Mouse (Mus musculus): Measurements from ENCODE around the gene Rps27l. TPM values are rescaled to one million over a fixed set of nuclear protein-coding genes. Genes with fewer than 3 reads are reported as not detected.

The Rps27l gene
- polyA plus RNA-seq, 1 experiment, result 1,028 TPM

DNA sequence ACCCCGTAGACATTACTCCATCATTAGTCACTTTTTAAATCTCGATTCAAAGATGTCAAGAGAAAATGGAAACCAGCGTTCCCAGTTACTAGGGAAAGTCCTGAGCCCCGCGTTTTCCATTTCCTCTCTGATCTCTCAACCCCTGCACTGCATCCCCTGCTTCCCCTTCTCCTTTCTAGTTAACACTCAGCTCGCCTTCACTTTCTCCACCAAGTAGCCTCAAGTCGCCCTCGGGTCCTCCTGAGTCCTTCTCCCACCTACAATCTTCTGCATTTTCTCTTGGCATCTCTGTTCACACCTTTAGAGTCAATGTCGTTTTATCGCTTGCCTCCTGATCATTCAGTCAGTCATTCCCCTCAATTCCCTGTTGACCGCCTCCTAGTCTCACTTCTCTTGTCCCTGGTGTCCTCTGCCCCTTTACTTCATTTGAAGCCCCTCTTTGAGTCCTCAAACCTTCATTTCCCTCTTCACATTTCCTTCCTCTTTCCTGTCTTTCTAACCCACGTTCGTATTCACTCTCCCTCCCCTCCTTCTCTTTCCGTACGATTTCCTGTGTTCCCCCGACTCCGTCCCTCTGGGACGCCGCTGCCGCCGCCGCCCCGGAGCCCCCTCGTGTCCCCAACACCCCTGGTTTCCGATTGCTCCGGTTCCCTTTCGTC is 27.1 kb upstream of the Rps27l start:
- Histone ChIP-seq H3K36me3 (ENCODE audit: control insufficient read depth, insufficient read depth) (no peaks in the 10 kb centered on the region), H3K27me3 (ENCODE audit: control insufficient read depth, insufficient read depth, insufficient read length) (no peaks in the 10 kb centered on the region), H3K79me2 (ENCODE audit: control insufficient read depth, insufficient read depth) (peaks cover 50% of the 10 kb centered on the region), H3K79me3 (ENCODE audit: low read depth) (peaks cover 9% of the 10 kb centered on the region), H3K4me3 (ENCODE audit: insufficient read depth, poor library complexity, severe bottlenecking) (peak overlapping the region; percentile 60), H3ac (ENCODE audit: control insufficient read depth, insufficient read length, low read depth) (peak overlapping the region; percentile 79)
- no peak for TF ChIP-seq CTCF (IDR thresholded peaks at IDR 0.05; ENCODE audit: control insufficient read depth, insufficient read depth, insufficient read length)
- no peak for TF ChIP-seq CEBPB (IDR thresholded peaks at IDR 0.05; ENCODE audit: low read depth)
- no peak for TF ChIP-seq MYOD1 (IDR thresholded peaks at IDR 0.05; ENCODE audit: control insufficient read depth, insufficient read length, low read depth)
- TF ChIP-seq USF1 (IDR thresholded peaks at IDR 0.05; ENCODE audit: low read depth), result no peak
- TF ChIP-seq MYOG (IDR thresholded peaks at IDR 0.05; ENCODE audit: control insufficient read depth, extremely low read depth, insufficient read length), result no peak
- TF ChIP-seq FOSL1 (IDR thresholded peaks at IDR 0.05; ENCODE audit: insufficient read depth, low read length, poor library complexity, severe bottlenecking), result no peak
- no peak for TF ChIP-seq MAX (IDR thresholded peaks at IDR 0.05)

DNA sequence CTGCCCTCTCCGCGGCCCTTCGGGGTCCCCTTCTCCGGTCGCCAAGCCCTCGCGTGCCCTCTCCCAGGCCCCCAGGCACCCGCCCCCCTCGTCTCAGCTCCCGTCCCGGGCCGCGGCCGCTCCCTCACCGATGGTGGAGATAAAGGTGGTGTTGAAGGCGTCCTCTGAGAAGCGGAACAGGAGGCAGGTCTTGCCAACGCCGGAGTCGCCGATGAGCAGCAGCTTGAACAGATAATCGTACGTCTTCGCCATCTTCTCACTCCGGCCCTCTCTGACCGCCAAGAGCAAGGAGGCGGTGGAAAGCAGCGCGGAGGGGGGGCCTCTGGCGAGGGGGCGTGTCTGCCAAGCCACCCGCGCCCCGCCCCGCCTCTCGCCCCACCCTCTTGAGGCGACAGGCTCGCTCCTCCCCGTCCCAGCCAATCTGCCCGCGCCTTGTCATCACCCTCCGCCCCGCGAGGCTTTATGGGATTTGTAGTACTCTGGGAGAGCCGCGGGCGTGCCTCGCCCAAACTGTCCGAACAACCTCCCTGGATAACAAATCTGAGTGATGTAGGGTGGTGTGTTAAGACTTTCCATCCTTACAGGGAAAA is 26.4 kb upstream of the Rps27l start, which contains the start of gene Rab8b:
Gene Rab8b, minus strand, starts transcription at position 306 of the 590 bp plus-strand sequence.
- Histone ChIP-seq H3K36me3 (ENCODE audit: control insufficient read depth, insufficient read depth) (no peaks in the 10 kb centered on the region), H3K4me3 (ENCODE audit: insufficient read depth, poor library complexity, severe bottlenecking) (peak within 1 kb of the TSS; percentile 60), H3ac (ENCODE audit: control insufficient read depth, insufficient read length, low read depth) (peak within 1 kb of the TSS; percentile 79), H3K79me2 (ENCODE audit: control insufficient read depth, insufficient read depth) (peaks cover 44% of the 10 kb centered on the region), H3K79me3 (ENCODE audit: low read depth) (peaks cover 9% of the 10 kb centered on the region), H3K27me3 (ENCODE audit: control insufficient read depth, insufficient read depth, insufficient read length) (no peaks in the 10 kb centered on the region)
- TF ChIP-seq MAX (IDR thresholded peaks at IDR 0.05), result no peak
- no peak for TF ChIP-seq CEBPB (IDR thresholded peaks at IDR 0.05; ENCODE audit: low read depth)
- no peak for TF ChIP-seq MYOG (IDR thresholded peaks at IDR 0.05; ENCODE audit: control insufficient read depth, extremely low read depth, insufficient read length)
- no peak for TF ChIP-seq CTCF (IDR thresholded peaks at IDR 0.05; ENCODE audit: control insufficient read depth, insufficient read depth, insufficient read length)

DNA sequence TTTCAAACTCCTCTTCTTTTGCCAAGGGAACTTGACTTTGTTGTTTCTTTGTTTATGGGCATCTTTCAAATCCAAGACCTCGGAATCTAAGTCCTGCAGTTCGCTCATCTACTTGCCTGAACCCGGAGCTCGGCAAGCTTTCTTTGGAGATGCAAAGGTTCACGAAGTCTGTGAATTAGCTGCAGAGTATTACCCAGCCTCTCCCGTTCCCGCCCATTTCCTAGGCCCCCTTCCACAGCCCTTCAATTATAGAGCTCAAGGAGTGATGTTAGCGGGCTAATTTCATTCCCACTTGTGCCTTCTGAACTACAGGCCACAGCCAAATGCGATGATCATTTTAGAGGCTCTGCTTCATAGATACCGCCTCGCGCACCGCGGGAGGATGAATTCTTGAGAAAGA is 25.9 kb upstream of the Rps27l start:
- TF ChIP-seq CEBPB (IDR thresholded peaks at IDR 0.05; ENCODE audit: low read depth), result no peak
- TF ChIP-seq FOSL1 (IDR thresholded peaks at IDR 0.05; ENCODE audit: insufficient read depth, low read length, poor library complexity, severe bottlenecking), result no peak
- TF ChIP-seq MAX (IDR thresholded peaks at IDR 0.05), result no peak
- no peak for TF ChIP-seq MYOD1 (IDR thresholded peaks at IDR 0.05; ENCODE audit: control insufficient read depth, insufficient read length, low read depth)
- TF ChIP-seq CTCF (IDR thresholded peaks at IDR 0.05; ENCODE audit: control insufficient read depth, insufficient read depth, insufficient read length), result no peak
- TF ChIP-seq MYOG (IDR thresholded peaks at IDR 0.05; ENCODE audit: control insufficient read depth, extremely low read depth, insufficient read length), result no peak
- no peak for TF ChIP-seq USF1 (IDR thresholded peaks at IDR 0.05; ENCODE audit: low read depth)
- Histone ChIP-seq H3K27me3 (ENCODE audit: control insufficient read depth, insufficient read depth, insufficient read length) (no peaks in the 10 kb centered on the region), H3K79me2 (ENCODE audit: control insufficient read depth, insufficient read depth) (peaks cover 41% of the 10 kb centered on the region), H3K36me3 (ENCODE audit: control insufficient read depth, insufficient read depth) (no peaks in the 10 kb centered on the region), H3K4me3 (ENCODE audit: insufficient read depth, poor library complexity, severe bottlenecking) (peak overlapping the region; percentile 12), H3K79me3 (ENCODE audit: low read depth) (peaks cover 7% of the 10 kb centered on the region), H3ac (ENCODE audit: control insufficient read depth, insufficient read length, low read depth) (peak overlapping the region; percentile 48)

DNA sequence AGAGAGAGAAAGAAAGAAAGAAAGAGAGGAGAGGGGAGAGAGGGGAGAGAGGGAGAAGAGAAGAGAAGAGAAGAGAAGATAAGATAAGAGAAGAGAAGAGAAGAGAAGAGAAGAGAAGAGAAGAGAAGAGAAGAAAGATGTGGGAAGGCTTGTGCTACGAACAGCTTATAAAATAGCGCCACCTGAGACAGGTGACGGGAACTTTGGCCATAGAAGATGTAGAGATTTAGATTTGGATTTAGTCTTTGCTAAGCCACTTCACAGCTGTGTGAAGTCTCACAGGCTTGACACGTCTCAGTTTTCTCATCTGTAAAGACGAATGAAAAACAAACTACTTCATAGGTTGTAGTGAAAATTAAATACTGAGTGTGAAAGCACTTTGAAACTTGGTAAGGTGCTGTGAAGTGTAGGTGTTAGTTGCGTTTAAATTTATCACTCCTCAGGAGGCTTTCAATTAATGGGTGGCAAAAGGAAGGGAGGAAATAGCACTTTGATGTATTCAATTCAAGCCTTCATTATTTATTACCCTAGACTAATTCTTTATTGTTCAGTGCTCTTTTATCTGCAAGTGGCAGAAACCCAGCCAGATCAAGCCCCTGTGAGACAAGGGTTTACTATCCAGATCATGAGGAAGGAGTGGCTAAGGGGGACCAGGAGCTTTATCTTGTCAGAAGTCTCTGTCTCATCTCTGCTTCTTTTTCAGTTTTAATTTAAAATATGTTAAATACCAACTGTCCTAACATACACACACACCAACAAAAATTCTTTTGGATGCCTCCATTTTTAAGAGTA is 25.2 kb upstream of the Rps27l start:
- TF ChIP-seq MYOG (IDR thresholded peaks at IDR 0.05; ENCODE audit: control insufficient read depth, extremely low read depth, insufficient read length) (no peak), MAX (IDR thresholded peaks at IDR 0.05) (no peak), MYOD1 (IDR thresholded peaks at IDR 0.05; ENCODE audit: control insufficient read depth, insufficient read length, low read depth) (no peak), USF1 (IDR thresholded peaks at IDR 0.05; ENCODE audit: low read depth) (no peak), CTCF (IDR thresholded peaks at IDR 0.05; ENCODE audit: control insufficient read depth, insufficient read depth, insufficient read length) (no peak)
- H3K4me3 ChIP-seq (ENCODE audit: insufficient read depth, poor library complexity, severe bottlenecking), result no peak overlapping the region

DNA sequence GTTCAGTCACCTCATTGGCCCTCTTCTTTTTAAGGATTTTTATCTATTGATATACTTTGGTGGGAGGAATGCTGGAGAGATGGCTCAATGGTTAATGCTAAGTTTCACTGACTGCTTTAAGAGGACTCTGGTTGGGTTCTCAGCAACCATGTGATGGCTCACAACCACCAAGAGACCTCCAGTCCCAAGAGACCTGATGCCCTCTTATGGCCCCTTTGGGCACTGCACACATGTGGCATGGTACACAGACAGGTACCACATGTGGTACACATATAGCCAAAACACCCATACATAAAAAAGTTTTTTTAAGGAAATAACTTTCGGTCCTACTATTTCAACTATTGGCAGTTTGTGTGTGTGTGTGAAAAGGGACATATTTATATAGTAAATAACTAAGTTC is 23.8 kb upstream of the Rps27l start:
- Histone ChIP-seq H3ac (ENCODE audit: control insufficient read depth, insufficient read length, low read depth) (no peak overlapping the region), H3K79me3 (ENCODE audit: low read depth) (peaks cover 5% of the 10 kb centered on the region), H3K27me3 (ENCODE audit: control insufficient read depth, insufficient read depth, insufficient read length) (no peaks in the 10 kb centered on the region), H3K36me3 (ENCODE audit: control insufficient read depth, insufficient read depth) (no peaks in the 10 kb centered on the region), H3K79me2 (ENCODE audit: control insufficient read depth, insufficient read depth) (peaks cover 22% of the 10 kb centered on the region), H3K4me3 (ENCODE audit: insufficient read depth, poor library complexity, severe bottlenecking) (no peak overlapping the region)
- TF ChIP-seq MYOD1 (IDR thresholded peaks at IDR 0.05; ENCODE audit: control insufficient read depth, insufficient read length, low read depth) (no peak), USF1 (IDR thresholded peaks at IDR 0.05; ENCODE audit: low read depth) (no peak), MYOG (IDR thresholded peaks at IDR 0.05; ENCODE audit: control insufficient read depth, extremely low read depth, insufficient read length) (no peak)

More for the DNA sequence above, 25.2 kb upstream of the Rps27l start:
- Histone ChIP-seq H3K79me2 (ENCODE audit: control insufficient read depth, insufficient read depth) (peaks cover 34% of the 10 kb centered on the region), H3ac (ENCODE audit: control insufficient read depth, insufficient read length, low read depth) (no peak overlapping the region), H3K36me3 (ENCODE audit: control insufficient read depth, insufficient read depth) (no peaks in the 10 kb centered on the region), H3K79me3 (ENCODE audit: low read depth) (peaks cover 7% of the 10 kb centered on the region), H3K27me3 (ENCODE audit: control insufficient read depth, insufficient read depth, insufficient read length) (no peaks in the 10 kb centered on the region)
